Mouse (Mus musculus) kidney, postnatal 4 days (tissue): ENCODE results near the gene Clcn1.
A peak's percentile ranks its signal among the peaks of the same experiment; 100 is the strongest.

Source experiments
- DNase-seq, 2 experiments: peaks; one replicate each; pipeline ENCODE4 v3.0.0; 2021; ENCODE audit warnings: mixed read lengths in 2 of 2

Gene Clcn1

GRCm38 (mm10) chr6:42286448-42286847 lies at the start of gene Clcn1:
Clcn1 (plus strand) TSS chr6:42286685.
- no peak for DNase-seq

GRCm38 (mm10) chr6:42237276-42237805 lies 49.1 kb upstream of the Clcn1 start:
- DNase-seq, result no peak

GRCm38 (mm10) chr6:42241311-42242045 lies 45.0 kb upstream of the Clcn1 start:
- DNase-seq, result no peak

- peak; percentile 83 to 90 for DNase-seq
Measured at GRCm38 (mm10) chr6:42245711-42246353, 40.7 kb upstream of the Clcn1 start, which contains the start of gene Gstk1. Gstk1 (plus strand) TSS chr6:42245935.

- peak; percentile 44 to 68 for DNase-seq
Measured at GRCm38 (mm10) chr6:42247173-42247572, 39.3 kb upstream of the Clcn1 start.

- DNase-seq, result no peak
Measured at GRCm38 (mm10) chr6:42247981-42248380, 38.5 kb upstream of the Clcn1 start.

GRCm38 (mm10) chr6:42251791-42252190 lies 34.7 kb upstream of the Clcn1 start:
- DNase-seq, result no peak

- DNase-seq, result no peak
Measured at GRCm38 (mm10) chr6:42253103-42253502, 33.4 kb upstream of the Clcn1 start.

- peak; percentile 69 to 75 for DNase-seq
Measured at GRCm38 (mm10) chr6:42257303-42257863, 29.1 kb upstream of the Clcn1 start.

- no peak for DNase-seq
Measured at GRCm38 (mm10) chr6:42260430-42260829, 26.1 kb upstream of the Clcn1 start.

GRCm38 (mm10) chr6:42261524-42262170 lies 24.8 kb upstream of the Clcn1 start, which contains the start of gene Tmem139:
Tmem139 (plus strand) TSS chr6:42261970.
- DNase-seq, result peak; percentile 33 to 52

GRCm38 (mm10) chr6:42264626-42265312 lies 21.7 kb upstream of the Clcn1 start, which contains the start of gene Casp2:
Casp2 (plus strand) TSS chr6:42264985.
- peak; percentile 98 to 99 for DNase-seq

- DNase-seq, result peak in 1 of 2 experiments; percentile 15
Measured at GRCm38 (mm10) chr6:42265391-42266330, 20.8 kb upstream of the Clcn1 start.

GRCm38 (mm10) chr6:42270817-42271216 lies 15.7 kb upstream of the Clcn1 start:
- DNase-seq, result no peak

GRCm38 (mm10) chr6:42276151-42276550 lies 10.3 kb upstream of the Clcn1 start:
- peak; percentile 64 to 66 for DNase-seq

- DNase-seq, result no peak
Measured at GRCm38 (mm10) chr6:42282865-42283528, 3.5 kb upstream of the Clcn1 start.

- DNase-seq, result no peak
Measured at GRCm38 (mm10) chr6:42287562-42287961, 1.1 kb downstream of the Clcn1 start.

- no peak for DNase-seq
Measured at GRCm38 (mm10) chr6:42293327-42293726, 6.8 kb downstream of the Clcn1 start.

GRCm38 (mm10) chr6:42295549-42296094 lies 9.1 kb downstream of the Clcn1 start:
- no peak for DNase-seq

- DNase-seq, result no peak
Measured at GRCm38 (mm10) chr6:42299362-42299761, 12.9 kb downstream of the Clcn1 start.
